Mouse (Mus musculus): Measurements from ENCODE around the gene Ccdc141.

- TF ChIP-seq CTCF (IDR thresholded peaks at IDR 0.05; ENCODE audit: low read depth): no peak
- no peak for TF ChIP-seq EP300 (IDR thresholded peaks at IDR 0.05; ENCODE audit: low read depth)
Measured at GRCm38 (mm10) chr2:76970204-76970603, 200.2 kb downstream of the Ccdc141 start.

All from liver, postnatal 0 days (tissue).